8 mouse cellular contexts compared by ENCODE assay signal in genomic region chr7:28826402-28826772, GRCm38 (mm10). TPM values are rescaled to one million over a fixed set of nuclear protein-coding genes. Genes with fewer than 3 reads are reported as not detected.
DNase-seq lines count a peak whose midpoint lies in the region; ATAC-seq and TF ChIP-seq lines count a peak whose summit lies in the region.
"Had no signal": no experiment of that assay in that cellular context is flagged by ENCODE, and none has a peak within 500 bp of the region (broad histone marks: within the 10 kb centered on the region; RNA-seq: fewer than 3 reads in every experiment).

No protein-coding gene starts in this region.

- peaks cover 18% of the 10 kb centered on the region; the same call in 1 of the 2 replicates for H3K4me1 ChIP-seq in kidney, adult 2 months (ENCODE audit: control insufficient read depth, insufficient read depth, low read length)
- peaks cover 14 to 44% of the 10 kb centered on the region in 2 experiments for H3K4me1 ChIP-seq in CH12.LX (ENCODE audit: control insufficient read depth in 1 of 2, insufficient read depth in 2 of 2)
- H3K4me1 ChIP-seq in ES-Bruce4 (ENCODE audit: control insufficient read depth, insufficient read depth, low read length): peaks cover 2% of the 10 kb centered on the region
- H3K4me1 ChIP-seq in limb, embryonic 14.5 days (ENCODE audit: control insufficient read depth, insufficient read depth, low read length): no peaks in the 10 kb centered on the region

- no peak for TF ChIP-seq RAD21 in CH12.LX (IDR thresholded peaks at IDR 0.05; ENCODE audit: low read depth, low read length)

- H3K9me3 ChIP-seq in CH12.LX (replicated peaks; ENCODE audit: low read length) (peaks cover 10% of the 10 kb centered on the region), ES-Bruce4 (replicated peaks; ENCODE audit: control insufficient read depth, insufficient read depth, low read length, poor library complexity, severe bottlenecking) (no peaks in the 10 kb centered on the region)
- H3K9me3 ChIP-seq in limb, embryonic 14.5 days (ENCODE audit: control insufficient read depth, low read length): no peaks in the 10 kb centered on the region

- H3K79me2 ChIP-seq in CH12.LX (replicated peaks; ENCODE audit: control insufficient read depth, extremely low read depth, insufficient read depth, poor library complexity, severe bottlenecking): 0 out of 2 replicates have a peak, but pooled peaks cover 2% of the 10 kb centered on the region

- peak overlapping the region; percentile 58 for H3K4me2 ChIP-seq in CH12.LX (ENCODE audit: insufficient read depth, low read depth, poor library complexity, severe bottlenecking)
- peak overlapping the region; percentile 58; the same call in 1 of the 2 replicates for H3K4me2 ChIP-seq in limb, embryonic 14.5 days (replicated peaks; ENCODE audit: low read depth, low read length, severe bottlenecking)

- H3K27me3 ChIP-seq in kidney, adult 2 months (replicated peaks; ENCODE audit: control insufficient read depth, insufficient read depth, low read length): no peaks in the 10 kb centered on the region
- H3K27me3 ChIP-seq in CH12.LX (replicated peaks) (no peaks in the 10 kb centered on the region), ES-Bruce4 (ENCODE audit: control insufficient read depth, insufficient read depth, low read length, poor library complexity, severe bottlenecking) (no peaks in the 10 kb centered on the region)
- H3K27me3 ChIP-seq in limb, embryonic 14.5 days (ENCODE audit: control insufficient read depth, insufficient read depth, low read length): no peaks in the 10 kb centered on the region

- no peak for TF ChIP-seq POLR2A in kidney, adult 2 months (IDR thresholded peaks at IDR 0.05; ENCODE audit: low read depth, low read length)
- TF ChIP-seq POLR2A in CH12.LX (IDR thresholded peaks at IDR 0.05; ENCODE audit: low read depth, low read length): no peak; the same call in 1 of the 2 replicates
- no peak for TF ChIP-seq POLR2A in ES-Bruce4 (IDR thresholded peaks at IDR 0.05; ENCODE audit: insufficient read depth, low read length)
- TF ChIP-seq POLR2A in limb, embryonic 14.5 days (IDR thresholded peaks at IDR 0.05; ENCODE audit: borderline replicate concordance, extremely low read depth, insufficient read depth, insufficient read length): no peak

- in situ Hi-C loops in CH12.LX (cut with MboI; ENCODE audit: low pct_ligation_motif_present, low pct_unique_long_range_greater_than_20kb, low sequenced_read_pairs): loop anchor here (5.0 kb wide), 1 partner anchor 41 kb away; no protein-coding TSS in a partner anchor

- H3K27ac ChIP-seq in kidney, adult 2 months (ENCODE audit: insufficient read depth, low read depth, low read length): peak overlapping the region; percentile 88
- H3K27ac ChIP-seq in CH12.LX (ENCODE audit: insufficient read depth, low read depth): no peak overlapping the region
- 0 out of 2 replicates have a peak overlapping the region, but pooled peaks have one; percentile 3 for H3K27ac ChIP-seq in ES-Bruce4 (ENCODE audit: insufficient read depth, low read length)
- H3K27ac ChIP-seq in limb, embryonic 14.5 days (replicated peaks; ENCODE audit: low read depth, low read length): no peak overlapping the region; the same call in 1 of the 2 replicates

- dilution Hi-C loops in CH12.LX (cut with MboI; ENCODE audit: extremely low pct_ligation_motif_present, extremely low pct_unique_long_range_greater_than_20kb, low sequenced_read_pairs): no loop called here

- TF ChIP-seq EP300 in CH12.LX (IDR thresholded peaks at IDR 0.05; ENCODE audit: low read length) (no peak), ES-Bruce4 (IDR thresholded peaks at IDR 0.05; ENCODE audit: insufficient read depth, low read depth, low read length) (no peak)

- no peak for ATAC-seq in limb, embryonic 14.5 days (ENCODE audit: low FRiP score, low read depth)

- peak overlapping the region; percentile 78 for H3K9ac ChIP-seq in CH12.LX (ENCODE audit: insufficient read depth, low read depth)
- H3K9ac ChIP-seq in ES-Bruce4 (ENCODE audit: low read depth, poor library complexity, severe bottlenecking): peak overlapping the region; percentile 74
- no peak overlapping the region for H3K9ac ChIP-seq in limb, embryonic 14.5 days (ENCODE audit: low read depth, low read length, severe bottlenecking)

- 77% methylated on average over 7 of the region's 7 CpGs for whole genome bisulfite sequencing in kidney, adult 2 months
- 93% methylated on average over 7 of the region's 7 CpGs for WGBS in limb, embryonic 14.5 days

- DNase-seq in kidney, adult 2 months: no peak
- no peak for DNase-seq in kidney, postnatal 36 days
- DNase-seq in CH12.LX (ENCODE audit: extremely low read depth): no peak
- DNase-seq in limb, embryonic 14.5 days (ENCODE audit: low spot score): no peak
- no peak for DNase-seq in frontal cortex, adult 2 months (ENCODE audit: extremely low spot score in 1 of 2, low spot score in 1 of 2)
- no peak for DNase-seq in right cerebral cortex, postnatal 14 days
- DNase-seq: cerebellum, adult 8-10 months had no signal

- no peak for TF ChIP-seq CTCF in kidney, adult 2 months (conservative IDR thresholded peaks at IDR 0.05; ENCODE audit: insufficient read depth, insufficient read length, low read depth, low read length)
- no peak for TF ChIP-seq CTCF in CH12.LX (conservative IDR thresholded peaks at IDR 0.05 in 1 of 2, IDR thresholded peaks at IDR 0.05 in 1 of 2; ENCODE audit: low read depth in 2 of 2, low read length in 2 of 2)
- no peak for TF ChIP-seq CTCF in ES-Bruce4 (IDR thresholded peaks at IDR 0.05; ENCODE audit: low read depth, low read length)

- peaks cover 12% of the 10 kb centered on the region for H3K36me3 ChIP-seq in kidney, adult 2 months (ENCODE audit: control insufficient read depth, insufficient read depth, low read length)
- H3K36me3 ChIP-seq in CH12.LX (replicated peaks in 1 of 2; ENCODE audit: control insufficient read depth in 1 of 2, insufficient read depth in 1 of 2, low read length in 1 of 2) (peaks cover 31 to 45% of the 10 kb centered on the region in 2 experiments), ES-Bruce4 (ENCODE audit: control insufficient read depth, insufficient read depth, low read length, poor library complexity, severe bottlenecking) (peaks cover 9% of the 10 kb centered on the region)
- H3K36me3 ChIP-seq in limb, embryonic 14.5 days (ENCODE audit: control insufficient read depth, insufficient read depth, low read length): peaks cover 45% of the 10 kb centered on the region

- H3K4me3 ChIP-seq in kidney, adult 2 months (ENCODE audit: insufficient read depth, low read depth, low read length): peak overlapping the region; percentile 83
- peak overlapping the region in 1 of 3 experiments; percentile 57 for H3K4me3 ChIP-seq in CH12.LX (replicated peaks in 1 of 3; ENCODE audit: low read depth in 2 of 3, low read length in 2 of 3, poor library complexity in 1 of 3)
- no peak overlapping the region for H3K4me3 ChIP-seq in ES-Bruce4 (ENCODE audit: low read depth, low read length)
- H3K4me3 ChIP-seq in limb, embryonic 14.5 days (replicated peaks; ENCODE audit: low read length): no peak overlapping the region

RNA-seq across cellular contexts. Expression of gene Ech1, which starts 1.4 kb away (rescaled TPM):
- polyA plus RNA-seq in kidney, adult 2 months (2012; rRNA removed): 865 and 950 TPM in 2 replicates
- 103 and 124 TPM in 2 replicates for total RNA-seq in CH12.LX (2012; rRNA removed)
- 119 and 121 TPM in 2 replicates for total RNA-seq in CH12.LX (2014; rRNA removed)
- polyA plus RNA-seq in CH12.LX (2012; ENCODE audit: insufficient read length, low read depth): 65.1 and 67.6 TPM in 2 replicates
- 41.3 and 53.0 TPM in 2 replicates for polyA plus RNA-seq in ES-Bruce4 (2011; ENCODE audit: insufficient read depth, insufficient read length, low read depth, missing spikeins)
- 165 and 172 TPM in 2 replicates for polyA plus RNA-seq in limb, embryonic 14.5 days (2012; rRNA removed)
- polyA plus RNA-seq in limb, embryonic 14.5 days (2014; fragmentation: Nextera tagmentation; extraction: Ambion mirVana): 176 and 200 TPM in 2 replicates
- 93.7 and 106 TPM in 2 replicates for polyA plus RNA-seq in frontal cortex, adult 2 months (2012; rRNA removed)

RNA-seq across cellular contexts. Expression of gene Lgals4, which starts 7.3 kb away (rescaled TPM):
- 22.8 and 25.0 TPM in 2 replicates for polyA plus RNA-seq in kidney, adult 2 months (2012; rRNA removed)
- total RNA-seq in CH12.LX (2012; rRNA removed) (3.9 and 7.0 TPM in 2 replicates), CH12.LX (2014; rRNA removed) (2.6 and 3.6 TPM in 2 replicates)
- polyA plus RNA-seq in CH12.LX (2012; ENCODE audit: insufficient read length, low read depth) (6.5 and 7.2 TPM in 2 replicates), ES-Bruce4 (2011; ENCODE audit: insufficient read depth, insufficient read length, low read depth, missing spikeins) (1.9 and 2.4 TPM in 2 replicates)
- polyA plus RNA-seq in limb, embryonic 14.5 days (2012; rRNA removed): 17.9 and 18.0 TPM in 2 replicates
- 5.9 and 7.0 TPM in 2 replicates for polyA plus RNA-seq in limb, embryonic 14.5 days (2014; fragmentation: Nextera tagmentation; extraction: Ambion mirVana)
- polyA plus RNA-seq in frontal cortex, adult 2 months (2012; rRNA removed): 10.7 and 13.4 TPM in 2 replicates

RNA-seq across cellular contexts. Expression of gene Hnrnpl, which starts 18.0 kb away (rescaled TPM):
- polyA plus RNA-seq in kidney, adult 2 months (2012; rRNA removed): 172 and 214 TPM in 2 replicates
- total RNA-seq in CH12.LX (2012; rRNA removed) (296 and 342 TPM in 2 replicates), CH12.LX (2014; rRNA removed) (365 and 371 TPM in 2 replicates)
- polyA plus RNA-seq in CH12.LX (2012; ENCODE audit: insufficient read length, low read depth) (640 and 645 TPM in 2 replicates), ES-Bruce4 (2011; ENCODE audit: insufficient read depth, insufficient read length, low read depth, missing spikeins) (633 and 662 TPM in 2 replicates)
- 525 and 571 TPM in 2 replicates for polyA plus RNA-seq in limb, embryonic 14.5 days (2012; rRNA removed)
- polyA plus RNA-seq in limb, embryonic 14.5 days (2014; fragmentation: Nextera tagmentation; extraction: Ambion mirVana): 208 and 225 TPM in 2 replicates
- polyA plus RNA-seq in frontal cortex, adult 2 months (2012; rRNA removed): 391 and 418 TPM in 2 replicates

RNA-seq across cellular contexts. Expression of gene Lgals7, which starts 37.3 kb away (rescaled TPM):
- polyA plus RNA-seq in kidney, adult 2 months (2012; rRNA removed): 1.1 and 1.6 TPM in 2 replicates
- total RNA-seq in CH12.LX (2012; rRNA removed): not detected in 2 replicates
- not detected in 2 replicates for total RNA-seq in CH12.LX (2014; rRNA removed)
- not detected in 2 replicates for polyA plus RNA-seq in CH12.LX (2012; ENCODE audit: insufficient read length, low read depth)
- polyA plus RNA-seq in ES-Bruce4 (2011; ENCODE audit: insufficient read depth, insufficient read length, low read depth, missing spikeins): not detected in 2 replicates
- polyA plus RNA-seq in limb, embryonic 14.5 days (2012; rRNA removed): 198 and 208 TPM in 2 replicates
- 37.9 and 48.4 TPM in 2 replicates for polyA plus RNA-seq in limb, embryonic 14.5 days (2014; fragmentation: Nextera tagmentation; extraction: Ambion mirVana)
- 0.70 and 0.80 TPM in 2 replicates for polyA plus RNA-seq in frontal cortex, adult 2 months (2012; rRNA removed)

RNA-seq across cellular contexts. Expression of gene Rinl, which starts 37.6 kb away (rescaled TPM):
- polyA plus RNA-seq in kidney, adult 2 months (2012; rRNA removed): 2.9 and 5.9 TPM in 2 replicates
- 60.9 and 65.5 TPM in 2 replicates for total RNA-seq in CH12.LX (2012; rRNA removed)
- total RNA-seq in CH12.LX (2014; rRNA removed): 41.5 and 46.1 TPM in 2 replicates
- polyA plus RNA-seq in CH12.LX (2012; ENCODE audit: insufficient read length, low read depth): 60.6 and 61.8 TPM in 2 replicates
- 24.6 and 28.0 TPM in 2 replicates for polyA plus RNA-seq in ES-Bruce4 (2011; ENCODE audit: insufficient read depth, insufficient read length, low read depth, missing spikeins)
- 2.3 and 2.5 TPM in 2 replicates for polyA plus RNA-seq in limb, embryonic 14.5 days (2012; rRNA removed)
- polyA plus RNA-seq in limb, embryonic 14.5 days (2014; fragmentation: Nextera tagmentation; extraction: Ambion mirVana): 2.6 and 2.8 TPM in 2 replicates
- 1.7 and 2.4 TPM in 2 replicates for polyA plus RNA-seq in frontal cortex, adult 2 months (2012; rRNA removed)

Comparison
In these comparisons a context has a peak if more than half of its experiments do, and no peak if none do; other contexts are left out.
1. H3K27ac ChIP-seq: peak in kidney, adult 2 months (single experiment) and ES-Bruce4 (single experiment); none in CH12.LX (single experiment) and limb, embryonic 14.5 days (single experiment).